Mouse (Mus musculus) liver, postnatal 0 days (tissue): Measurements from ENCODE around the gene Anks1b.

ENCODE experiments used
- CTCF ChIP-seq: sonication (generic); IDR thresholded peaks from 2 replicates; pipeline ENCODE4 v1.5.1; 2016; ENCODE audit warnings: antibody characterized with exemption, low read depth
- EP300 ChIP-seq: IDR thresholded peaks from 2 replicates; pipeline ENCODE4 v1.6.1; 2016; ENCODE audit warnings: antibody characterized with exemption, low read depth, mild to moderate bottlenecking

DNA sequence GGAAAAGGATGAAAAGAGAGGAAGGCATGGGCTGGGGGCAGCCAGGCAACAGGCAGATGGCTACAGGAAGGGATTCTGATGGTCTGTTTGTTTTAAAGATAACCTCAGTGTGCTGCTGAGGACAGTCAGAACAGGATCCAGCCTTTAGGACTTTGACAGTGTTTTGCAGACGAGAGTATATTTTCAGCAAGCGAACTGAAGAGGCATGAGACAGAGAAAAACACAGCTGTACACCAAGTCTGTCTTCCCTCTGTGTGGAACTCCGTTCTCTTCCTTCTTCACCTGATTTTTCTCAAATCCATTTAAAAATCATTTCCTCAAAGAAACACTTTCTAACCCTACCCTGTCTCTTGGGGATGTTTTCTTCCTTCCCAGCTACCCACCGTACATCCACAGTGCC lies 710.7 kb downstream of the Anks1b start:
- TF ChIP-seq CTCF (no peak), EP300 (no peak)
